Mouse (Mus musculus) neural tube, embryonic 15.5 days (tissue): Measurements from ENCODE around the gene Csf2rb2. TPM values are rescaled to one million over a fixed set of nuclear protein-coding genes. Genes with fewer than 3 reads are reported as not detected.
A peak's percentile ranks its signal among the peaks of the same experiment; 100 is the strongest.
"Not testable (repeated sequence)": the region's sequence is repeated elsewhere in the genome, so short reads cannot be mapped to it uniquely, and the experiment has no call there.

Experiments
- ATAC-seq: fragments of 200-750 bp; cut with Nextera tagmentation; 2 replicates; pipeline ENCODE4 v1.8.0; 2017; ENCODE audit warnings: mild to moderate bottlenecking, moderate TSS enrichment, moderate library complexity; ENCODE audit not compliant: low FRiP score
- H3K27ac ChIP-seq: fragments of 300-500 bp; sonication (generic); replicated peaks from 2 replicates; pipeline ENCODE4 v1.5.1; 2015; ENCODE audit warnings: mild to moderate bottlenecking, inconsistent platforms
- H3K27me3 ChIP-seq: fragments of 300-500 bp; sonication (generic); replicated peaks from 2 replicates; pipeline ENCODE4 v1.6.1; 2015; ENCODE audit warnings: inconsistent platforms
- H3K36me3 ChIP-seq: fragments of 300-500 bp; sonication (generic); 2 replicates; pipeline ENCODE4 v1.6.1; 2015; ENCODE audit warnings: inconsistent platforms
- H3K4me1 ChIP-seq: fragments of 300-500 bp; sonication (generic); 2 replicates; pipeline ENCODE4 v1.6.1; 2015; ENCODE audit warnings: inconsistent platforms
- H3K4me2 ChIP-seq: fragments of 300-500 bp; sonication (generic); 2 replicates; pipeline ENCODE4 v1.6.1; 2015; ENCODE audit warnings: inconsistent platforms, mild to moderate bottlenecking, moderate library complexity
- H3K4me3 ChIP-seq: fragments of 300-500 bp; sonication (generic); replicated peaks from 2 replicates; pipeline ENCODE4 v1.5.1; 2015; ENCODE audit warnings: mild to moderate bottlenecking, inconsistent platforms
- H3K9ac ChIP-seq: fragments of 300-500 bp; sonication (generic); replicated peaks from 2 replicates; pipeline ENCODE4 v1.6.1; 2015; ENCODE audit warnings: mild to moderate bottlenecking, inconsistent platforms
- H3K9me3 ChIP-seq: fragments of 300-500 bp; sonication (generic); replicated peaks from 2 replicates; pipeline ENCODE4 v1.6.1; 2016; ENCODE audit warnings: inconsistent platforms
- WGBS: fragments of 180-500 bp; shearing (Covaris S2); methylation state at CpG from one replicate; pipeline ENCODE4 v1.1.7; 2015; ENCODE audit warnings: mixed read lengths; 5-methylcytosine and 5-hydroxymethylcytosine counted together
- polyA plus RNA-seq: library from polyadenylated mRNA; unstranded; fragments of >200 nt; fragmentation: Nextera tagmentation; extraction: Ambion mirVana; gene quantifications from 2 replicates; pipeline ENCODE4 v1.2.1, GENCODE M21; 2015

Csf2rb2 gene
- polyA plus RNA-seq, 1 experiment from 2014 or later: 0.10 TPM

DNA sequence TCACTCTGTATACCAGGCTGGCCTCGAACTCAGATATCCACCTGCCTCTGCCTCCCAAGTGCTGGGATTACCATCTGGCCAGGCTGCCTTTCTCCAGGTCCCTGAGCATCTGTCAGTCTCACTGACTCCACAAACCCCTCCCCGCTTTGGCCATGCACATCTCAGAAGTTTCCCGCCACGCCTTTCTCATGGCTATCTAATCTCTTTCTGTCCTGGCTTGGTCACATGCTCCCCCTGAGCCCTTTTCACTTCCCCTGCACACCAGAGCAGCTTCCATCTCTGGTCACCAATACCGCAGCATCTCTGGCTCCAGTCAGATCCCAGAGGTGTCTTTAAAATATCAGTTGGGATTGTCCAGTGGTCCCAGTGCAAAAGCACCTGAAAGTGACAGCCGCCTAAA is 24.5 kb upstream of the Csf2rb2 start:
- not testable (repeated sequence) for H3K4me1 ChIP-seq, H3K4me3 ChIP-seq, H3K9me3 ChIP-seq, H3K4me2 ChIP-seq, H3K9ac ChIP-seq, H3K36me3 ChIP-seq, H3K27ac ChIP-seq, H3K27me3 ChIP-seq, ATAC-seq
- 92% methylated on average over 6 of the region's 6 CpGs for WGBS

DNA sequence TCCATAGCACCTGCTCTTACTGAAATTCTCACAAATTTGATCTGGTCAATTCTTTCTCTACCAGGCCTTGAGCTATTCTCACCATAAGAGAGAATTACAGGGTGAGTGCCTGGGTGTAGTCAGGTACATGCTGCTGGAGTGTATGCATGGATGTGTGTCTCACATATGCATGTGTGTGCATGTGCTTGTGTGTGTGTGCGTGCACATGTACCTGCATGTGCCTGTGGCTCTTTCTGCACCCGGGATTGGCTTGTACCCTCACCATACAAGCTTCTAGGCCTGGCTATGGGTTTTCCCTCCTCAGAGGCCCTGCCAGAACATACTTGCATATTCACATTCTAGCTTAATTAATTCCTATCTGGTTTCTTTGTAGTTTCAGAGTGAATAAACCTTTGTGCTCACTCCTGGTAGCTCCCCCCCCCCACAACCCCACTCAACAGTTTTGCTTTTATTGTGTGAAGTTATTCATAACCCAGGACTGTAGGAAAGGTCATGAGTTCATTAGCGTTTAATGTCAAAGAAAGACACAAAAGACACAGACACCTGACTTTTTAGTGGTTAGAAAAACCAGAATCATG is 23.1 kb upstream of the Csf2rb2 start:
- Histone ChIP-seq H3K4me1 (no peaks in the 10 kb centered on the region), H3K4me3 (no peak overlapping the region), H3K9ac (no peak overlapping the region), H3K4me2 (no peak overlapping the region), H3K36me3 (no peaks in the 10 kb centered on the region), H3K27ac (no peak overlapping the region), H3K9me3 (no peaks in the 10 kb centered on the region), H3K27me3 (no peaks in the 10 kb centered on the region)
- no peak for ATAC-seq
- WGBS: 68% methylated on average over 3 of the region's 3 CpGs

DNA sequence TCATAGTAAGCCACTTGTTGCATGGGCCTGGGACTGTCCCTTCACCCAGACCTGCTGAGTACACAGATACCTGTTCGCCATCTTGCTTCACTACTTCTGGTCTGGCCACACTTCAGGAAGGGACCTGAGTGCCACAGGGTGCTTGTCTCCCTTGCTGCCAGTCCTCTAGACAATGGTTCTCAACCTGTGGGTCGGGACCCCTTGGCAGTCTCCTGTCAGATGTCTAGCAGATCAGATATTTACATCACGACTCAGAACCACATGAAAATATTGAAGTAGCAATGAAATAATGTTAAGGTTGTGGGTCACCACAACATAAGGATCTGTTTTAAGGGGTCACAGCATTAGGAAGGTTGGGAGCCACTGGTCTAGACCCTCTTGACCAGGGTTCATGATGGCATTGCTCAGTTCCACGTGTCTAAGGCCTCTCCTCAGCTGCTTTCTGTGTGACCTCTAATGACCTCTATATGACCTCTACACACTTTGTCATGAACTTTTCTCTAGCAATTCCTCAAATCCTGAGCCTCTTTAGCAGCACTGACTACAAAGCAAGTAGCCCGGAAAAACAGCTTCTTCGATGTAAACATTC is 22.3 kb upstream of the Csf2rb2 start:
- WGBS: 83% methylated on average over 6 of the region's 6 CpGs
- H3K27me3 ChIP-seq, H3K4me3 ChIP-seq, H3K9me3 ChIP-seq, H3K4me2 ChIP-seq, H3K27ac ChIP-seq, ATAC-seq, H3K9ac ChIP-seq, H3K4me1 ChIP-seq, H3K36me3 ChIP-seq: not testable (repeated sequence)

DNA sequence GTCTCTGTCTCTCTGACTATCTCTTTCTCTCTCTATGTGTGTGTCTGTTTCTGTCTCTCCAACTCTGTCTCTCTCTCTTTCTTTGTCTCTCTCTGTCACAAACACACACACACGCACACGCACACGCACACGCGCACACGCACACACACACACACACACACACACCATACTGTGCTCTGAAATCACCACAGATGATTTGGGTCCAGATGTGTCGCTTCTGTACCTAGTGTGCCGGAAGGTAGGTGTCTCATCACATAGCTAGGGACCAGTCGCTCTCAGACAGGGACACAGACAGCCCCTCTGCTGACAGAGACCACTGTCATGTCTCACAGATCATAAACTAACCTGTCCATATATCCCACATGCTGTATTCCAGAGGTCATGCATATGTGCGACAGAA is 21.2 kb upstream of the Csf2rb2 start:
- no peak for ATAC-seq

DNA sequence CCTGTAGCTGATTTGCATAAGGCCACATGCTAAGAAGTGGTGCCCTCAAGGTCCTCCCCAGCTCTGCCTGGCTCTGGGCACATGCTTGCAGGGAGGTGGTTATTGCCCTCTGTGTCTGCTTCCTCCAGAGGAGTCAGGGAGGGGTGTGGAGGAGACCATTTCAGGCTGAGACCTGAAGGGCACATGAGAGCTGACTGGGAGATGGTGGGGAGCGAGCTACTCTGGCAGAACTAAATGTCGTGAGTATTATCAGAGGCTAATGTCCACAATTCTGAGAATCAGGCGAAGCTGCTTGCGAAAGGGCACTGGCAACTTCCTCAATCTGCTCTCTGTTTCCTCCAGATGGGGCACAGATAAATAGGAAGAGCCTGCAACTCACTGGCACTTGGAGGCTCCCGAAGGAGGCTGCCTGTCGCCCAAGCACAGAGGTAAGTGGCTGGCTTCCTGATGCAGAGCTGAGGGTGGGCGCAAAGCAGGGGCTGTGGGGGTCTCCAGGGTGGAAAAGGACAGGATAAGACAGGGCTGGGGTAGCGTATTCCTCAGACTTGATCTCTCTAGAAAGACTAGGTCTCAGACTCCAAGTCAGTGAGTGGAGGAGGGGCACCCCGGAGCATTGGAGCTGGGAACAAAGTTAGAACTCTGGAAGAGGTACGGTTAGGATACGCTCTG is 20.3 kb upstream of the Csf2rb2 start, which contains the start of gene Csf2rb:
Gene Csf2rb, plus strand, starts transcription at position 82 of the 669 bp plus-strand sequence.
- Histone ChIP-seq H3K4me1 (no peaks in the 10 kb centered on the region), H3K27ac (no peak within 1 kb of the TSS), H3K27me3 (no peaks in the 10 kb centered on the region), H3K9me3 (no peaks in the 10 kb centered on the region), H3K9ac (no peak within 1 kb of the TSS), H3K4me3 (no peak within 1 kb of the TSS), H3K36me3 (no peaks in the 10 kb centered on the region), H3K4me2 (no peak within 1 kb of the TSS)
- WGBS: 85% methylated on average over 11 of the region's 11 CpGs
- ATAC-seq: no peak

More for the DNA sequence above, 21.2 kb upstream of the Csf2rb2 start:
- Histone ChIP-seq H3K4me3 (no peak overlapping the region), H3K4me1 (no peaks in the 10 kb centered on the region), H3K27me3 (no peaks in the 10 kb centered on the region), H3K4me2 (no peak overlapping the region), H3K27ac (no peak overlapping the region), H3K9ac (no peak overlapping the region), H3K9me3 (no peaks in the 10 kb centered on the region), H3K36me3 (no peaks in the 10 kb centered on the region)
- WGBS: 92% methylated on average over 10 of the region's 10 CpGs

DNA sequence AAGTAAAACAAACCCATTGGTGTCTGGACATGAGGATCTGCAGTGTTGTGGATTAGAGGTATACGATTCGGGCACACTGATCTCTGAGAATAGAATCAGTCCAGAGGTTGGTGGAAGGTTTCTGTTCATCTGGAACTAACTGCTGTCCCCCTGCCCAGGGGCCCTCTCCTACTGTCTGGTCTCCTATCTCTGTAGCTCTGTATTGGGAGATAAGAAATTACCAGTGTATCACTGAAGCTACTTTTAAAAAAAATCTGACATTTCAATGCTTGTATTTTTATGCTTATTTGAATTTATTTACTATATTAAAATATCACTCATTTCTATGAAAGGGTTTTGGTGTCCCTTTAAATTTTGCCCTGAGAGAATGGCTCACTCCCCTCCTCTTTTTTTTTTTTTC is 18.8 kb upstream of the Csf2rb2 start:
- Histone ChIP-seq H3K4me2 (no peak overlapping the region), H3K27ac (no peak overlapping the region), H3K36me3 (no peaks in the 10 kb centered on the region), H3K4me3 (no peak overlapping the region), H3K4me1 (no peaks in the 10 kb centered on the region), H3K27me3 (no peaks in the 10 kb centered on the region), H3K9ac (no peak overlapping the region), H3K9me3 (no peaks in the 10 kb centered on the region)
- no peak for ATAC-seq
- WGBS: 100% methylated on average over 2 of the region's 2 CpGs

DNA sequence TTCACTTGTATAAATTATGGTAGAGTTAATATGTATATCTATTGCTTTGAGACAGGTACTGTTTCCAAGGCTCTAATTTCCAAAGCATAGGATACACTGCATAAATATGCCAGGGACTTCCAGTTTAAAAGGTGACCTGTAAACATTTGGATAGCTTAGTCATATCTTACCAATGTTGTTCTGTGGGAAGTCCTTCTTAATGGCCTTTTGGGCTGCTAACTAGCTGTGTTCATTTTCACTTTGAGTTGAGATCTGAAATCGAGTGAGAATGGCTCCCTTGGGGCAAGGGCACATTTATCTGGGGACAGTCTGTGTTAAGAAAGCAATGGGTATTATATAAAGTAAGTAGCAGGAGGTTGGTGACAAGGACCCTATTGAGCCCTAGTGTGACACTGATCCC is 17.8 kb upstream of the Csf2rb2 start:
- Histone ChIP-seq H3K36me3 (no peaks in the 10 kb centered on the region), H3K4me3 (no peak overlapping the region), H3K9ac (no peak overlapping the region), H3K9me3 (no peaks in the 10 kb centered on the region), H3K27ac (no peak overlapping the region), H3K27me3 (no peaks in the 10 kb centered on the region), H3K4me1 (no peaks in the 10 kb centered on the region), H3K4me2 (no peak overlapping the region)
- 70% methylated on average over 1 of the region's 1 CpGs for WGBS
- no peak for ATAC-seq

DNA sequence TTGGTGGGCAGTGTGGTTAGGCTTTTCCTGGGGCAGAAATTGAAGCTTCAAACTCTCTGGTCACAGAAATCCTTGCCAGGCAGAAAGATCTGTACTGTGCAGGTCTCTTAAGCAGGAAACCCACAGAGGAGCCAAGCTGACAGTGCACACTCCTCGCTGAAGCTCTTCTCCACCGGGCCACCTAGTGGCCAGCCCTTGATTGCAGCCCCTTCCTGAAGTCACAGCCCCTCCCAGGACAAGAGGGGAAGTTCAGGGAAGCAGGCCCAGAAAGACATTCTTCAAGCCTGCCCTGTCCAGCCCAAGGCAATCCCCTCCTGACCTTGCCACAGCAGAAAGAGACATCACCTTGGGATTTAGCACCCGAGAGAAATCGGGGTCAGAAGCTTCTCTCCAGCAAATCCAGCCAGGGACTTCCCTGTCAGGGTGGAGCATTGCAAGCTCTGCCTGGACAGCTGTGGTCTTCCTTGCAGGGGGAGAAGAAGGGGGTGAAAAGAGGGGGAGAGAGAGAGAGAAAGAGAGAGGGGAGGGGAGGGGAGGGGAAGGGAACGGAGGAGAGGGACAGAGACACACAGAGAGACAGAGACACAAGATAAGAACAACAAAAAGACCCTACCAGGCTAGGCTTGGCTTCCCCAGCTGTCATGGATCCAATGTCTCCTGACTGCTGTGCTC is 15.4 kb upstream of the Csf2rb2 start:
- Histone ChIP-seq H3K4me1 (no peaks in the 10 kb centered on the region), H3K9ac (no peak overlapping the region), H3K4me2 (no peak overlapping the region), H3K36me3 (no peaks in the 10 kb centered on the region), H3K27ac (no peak overlapping the region), H3K9me3 (no peaks in the 10 kb centered on the region), H3K27me3 (no peaks in the 10 kb centered on the region), H3K4me3 (no peak overlapping the region)
- 20% methylated on average over 5 of the region's 5 CpGs for WGBS
- 0 out of 2 replicates have a peak, but pooled peaks have one; percentile 53 for ATAC-seq

DNA sequence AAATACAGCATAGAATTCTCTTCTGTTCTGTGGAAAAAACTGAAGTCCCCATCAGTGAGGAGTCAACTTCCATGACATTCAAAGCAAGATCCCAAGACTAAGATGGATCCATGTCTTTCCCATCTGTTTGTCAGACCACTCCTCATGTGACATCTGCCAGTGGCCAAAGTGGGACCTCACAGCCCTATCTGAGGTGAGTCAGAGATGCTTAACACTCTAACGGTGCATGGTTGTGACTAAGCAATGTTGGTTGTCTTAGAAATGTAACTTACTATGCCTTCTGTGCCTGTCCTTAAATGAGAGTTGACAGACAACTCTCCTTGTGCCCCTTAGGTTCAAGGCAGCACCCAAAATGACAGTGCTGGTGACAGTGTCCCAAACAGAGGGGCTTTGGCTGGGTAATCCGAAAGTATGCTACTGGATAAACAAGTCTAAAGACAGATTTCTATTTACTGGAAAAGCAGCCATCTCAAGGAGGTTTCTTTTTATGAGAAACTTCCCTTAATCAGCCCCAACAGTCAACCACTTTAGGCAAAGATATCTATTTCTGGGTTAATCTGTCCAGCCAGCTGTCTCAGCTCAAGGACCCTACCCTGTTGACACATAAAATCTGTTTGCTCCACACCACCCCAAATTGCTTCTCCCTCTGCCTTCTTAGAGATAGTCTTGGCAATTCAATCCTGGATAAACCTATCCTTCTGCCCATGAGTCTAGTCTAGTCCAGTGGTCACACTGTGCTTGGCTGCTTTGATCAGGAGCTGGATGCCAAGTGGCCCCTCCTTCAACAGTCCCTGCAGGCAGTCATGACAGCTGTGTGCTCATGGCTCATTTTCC is 13.0 kb upstream of the Csf2rb2 start:
- H3K9me3 ChIP-seq, H3K4me1 ChIP-seq, H3K27ac ChIP-seq, ATAC-seq, H3K4me2 ChIP-seq, H3K36me3 ChIP-seq, H3K9ac ChIP-seq, H3K27me3 ChIP-seq, H3K4me3 ChIP-seq: not testable (repeated sequence)
- 91% methylated on average over 2 of the region's 2 CpGs for WGBS

DNA sequence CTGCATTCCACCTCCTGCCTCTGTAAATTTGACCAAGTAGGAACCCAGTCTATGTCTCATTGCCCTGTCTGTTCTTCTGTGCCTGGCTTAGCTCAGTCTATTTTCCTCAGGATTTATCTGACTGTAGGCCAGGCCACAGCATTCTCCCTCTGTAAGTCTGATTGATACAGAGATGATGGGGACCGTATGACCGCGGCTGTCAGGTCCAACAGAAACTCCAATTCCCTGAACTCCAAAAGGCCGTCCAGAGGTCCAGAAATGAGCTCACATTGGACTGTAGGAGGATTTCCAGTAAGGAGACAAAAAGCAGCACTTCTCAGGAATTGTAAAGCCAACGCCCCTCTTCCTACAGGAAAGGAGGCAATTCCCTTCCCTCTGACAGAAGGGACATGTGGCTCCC is 8.1 kb upstream of the Csf2rb2 start:
- not testable (repeated sequence) for H3K9me3 ChIP-seq, H3K4me3 ChIP-seq, H3K9ac ChIP-seq, H3K27me3 ChIP-seq, H3K4me1 ChIP-seq, H3K27ac ChIP-seq, ATAC-seq, H3K36me3 ChIP-seq, H3K4me2 ChIP-seq
- WGBS: 90% methylated on average over 5 of the region's 5 CpGs

DNA sequence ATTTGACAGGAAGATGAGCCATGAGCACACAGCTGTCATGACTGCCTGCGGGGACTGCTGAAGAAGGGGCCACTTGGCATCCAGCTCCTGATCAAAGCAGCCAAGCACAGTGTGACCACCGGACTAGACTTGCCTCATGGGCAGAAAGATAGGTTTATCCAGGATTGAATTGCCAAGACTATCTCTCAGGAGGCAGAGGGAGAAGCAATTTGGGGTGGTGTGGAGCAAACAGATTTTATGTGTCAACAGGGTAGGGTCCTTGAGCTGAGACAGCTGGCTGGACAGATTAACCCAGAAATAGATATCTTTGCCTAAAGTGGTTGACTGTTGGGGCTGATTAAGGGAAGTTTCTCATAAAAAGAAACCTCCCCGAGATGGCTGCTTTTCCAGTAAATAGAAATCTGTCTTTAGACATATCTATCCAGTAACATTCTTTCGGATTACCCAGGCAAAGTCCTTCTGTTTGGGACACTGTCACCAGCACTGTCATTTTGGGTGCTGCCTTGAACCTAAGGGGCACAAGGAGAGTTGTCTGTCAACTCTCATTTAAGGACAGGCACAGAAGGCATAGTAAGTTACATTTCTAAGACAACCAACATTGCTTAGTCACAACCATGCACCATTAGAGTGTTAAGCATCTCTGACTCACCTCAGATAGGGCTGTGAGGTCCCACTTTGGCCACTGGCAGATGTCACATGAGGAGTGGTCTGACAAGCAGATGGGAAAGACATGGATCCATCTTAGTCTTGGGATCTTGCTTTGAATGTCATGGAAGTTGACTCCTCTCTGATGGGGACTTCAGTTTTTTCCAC is 7.1 kb upstream of the Csf2rb2 start:
- H3K4me2 ChIP-seq, ATAC-seq, H3K4me1 ChIP-seq, H3K27me3 ChIP-seq, H3K36me3 ChIP-seq, H3K4me3 ChIP-seq, H3K9me3 ChIP-seq, H3K9ac ChIP-seq: not testable (repeated sequence)
- WGBS: 70% methylated on average over 4 of the region's 4 CpGs
- 0 out of 2 replicates have a peak overlapping the region, but pooled peaks have one; percentile 4 for H3K27ac ChIP-seq
